Mouse (Mus musculus) embryonic fibroblast, embryonic 13.5 days (primary cell): Measurements from ENCODE around the gene Piwil4.

Source experiments
- CTCF ChIP-seq: IDR thresholded peaks from 2 replicates; pipeline ENCODE4 v1.5.1; 2011; ENCODE audit warnings: mild to moderate bottlenecking, control low read depth, low read length, moderate library complexity, borderline replicate concordance; ENCODE audit not compliant: insufficient read depth
- POLR2A ChIP-seq: IDR thresholded peaks from 2 replicates; pipeline ENCODE4 v1.6.1; 2011; ENCODE audit warnings: low read depth, mild to moderate bottlenecking, control low read depth, low read length, moderate library complexity

DNA sequence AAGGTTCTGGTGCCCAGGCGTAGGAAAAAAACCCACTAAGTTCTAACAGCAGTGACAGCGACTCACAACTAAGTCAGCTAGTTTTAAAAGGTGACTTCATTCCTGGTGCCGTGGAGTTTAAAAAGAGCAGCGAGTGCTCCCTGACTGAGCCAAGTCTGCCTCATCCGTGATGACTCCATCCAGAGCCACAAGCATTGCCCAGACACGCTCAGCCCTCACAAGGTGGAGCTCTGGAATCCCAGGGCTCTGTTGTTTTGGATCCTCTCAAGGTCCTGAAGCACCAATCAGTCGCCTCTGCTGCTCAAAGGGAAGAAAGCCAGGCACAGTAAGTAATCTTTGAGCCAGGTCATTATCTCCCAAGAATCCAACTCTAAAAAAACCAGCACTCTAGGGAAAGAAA lies 77.7 kb downstream of the Piwil4 start:
- TF ChIP-seq POLR2A (no peak), CTCF (no peak)
